Mouse (Mus musculus): ENCODE results near the gene Olfr205.
"Not testable (repeated sequence)": the region's sequence is repeated elsewhere in the genome, so short reads cannot be mapped to it uniquely, and the experiment has no call there.

The Olfr205 gene

DNA sequence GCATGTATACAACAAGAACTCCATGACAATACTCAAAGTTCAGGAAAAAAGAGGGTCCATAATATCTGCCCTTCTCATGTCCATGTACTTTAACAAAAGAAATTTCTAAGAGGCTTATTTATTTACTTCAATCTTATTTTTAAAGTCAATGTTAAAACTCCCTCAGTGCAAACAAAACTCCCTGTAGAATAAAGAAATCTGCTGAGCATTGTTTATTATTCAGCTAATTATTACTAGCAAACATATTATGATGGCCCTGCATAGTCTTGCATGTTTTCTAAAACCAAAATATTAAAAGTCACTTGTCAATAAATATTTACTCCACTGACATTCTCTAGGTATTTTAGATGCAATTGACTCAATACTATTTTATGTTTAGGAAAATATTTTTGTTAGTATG is at the start of gene Olfr205:
Olfr205 (minus strand) TSS at position 101 of the 400 bp plus-strand sequence.
- DNase-seq (ENCODE audit: low spot score in 2 of 2): no peak

DNA sequence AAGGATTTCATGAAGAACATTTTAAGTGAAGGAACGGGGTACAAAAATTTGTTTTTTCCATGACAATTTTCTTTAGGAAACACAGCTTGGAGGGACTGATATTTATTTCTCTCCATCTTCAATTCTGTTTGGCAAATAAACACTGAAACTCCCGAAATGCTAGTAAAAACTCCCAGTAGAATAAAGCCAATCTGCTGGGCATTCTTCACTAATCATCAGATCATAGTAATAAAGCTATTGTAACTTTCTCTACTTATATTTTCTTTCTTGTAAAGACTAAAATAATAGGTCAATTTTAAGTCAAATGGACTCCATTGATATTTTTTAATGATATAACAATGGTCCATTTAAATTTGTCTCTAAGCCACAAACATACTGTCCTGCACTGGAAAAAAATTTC is 33.0 kb upstream of the Olfr205 start, which contains the start of gene Olfr209:
Olfr209 (minus strand) TSS at position 101 of the 400 bp plus-strand sequence.
- DNase-seq (ENCODE audit: low spot score in 2 of 2): no peak

DNA sequence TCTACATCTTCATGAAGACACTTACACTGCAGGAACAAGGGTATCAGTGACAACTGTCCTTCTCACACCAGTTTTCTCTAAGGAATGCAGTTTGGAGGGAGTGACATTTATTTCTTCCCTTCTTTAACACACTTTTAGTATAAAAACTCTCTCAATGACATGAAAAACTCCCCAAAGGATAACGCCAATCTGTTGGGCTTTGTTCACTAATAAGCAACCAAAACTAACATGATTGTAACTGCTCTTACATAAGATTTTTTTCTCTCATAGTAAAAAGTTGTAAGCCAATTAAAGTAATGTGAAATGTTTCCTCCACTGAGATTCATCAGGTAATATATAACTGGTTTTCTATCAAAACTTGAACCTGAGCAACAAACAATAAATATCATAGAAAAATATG is 18.2 kb upstream of the Olfr205 start, which contains the start of gene Olfr206:
Olfr206 (minus strand) TSS at position 101 of the 400 bp plus-strand sequence.
- DNase-seq (ENCODE audit: low spot score in 2 of 2): no peak

DNA sequence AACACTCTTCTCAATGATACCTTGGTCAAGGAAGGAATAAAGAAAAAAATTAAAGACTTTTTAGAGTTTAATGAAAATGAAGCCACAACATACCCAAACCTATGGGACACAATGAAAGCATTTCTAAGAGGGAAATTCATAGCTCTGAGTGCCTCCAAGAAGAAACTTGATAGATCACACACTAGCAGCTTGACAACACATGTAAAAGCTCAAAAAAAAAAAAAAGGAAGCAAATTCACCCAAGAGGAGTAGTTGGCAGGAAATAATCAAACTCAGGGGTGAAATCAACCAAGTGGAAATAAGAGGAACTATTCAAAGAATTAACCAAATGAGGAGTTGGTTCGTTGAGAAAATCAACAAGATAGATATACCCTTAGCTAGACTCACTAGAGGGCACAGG is 7.7 kb downstream of the Olfr205 start:
- not testable (repeated sequence) for DNase-seq (ENCODE audit: low spot score in 2 of 2)

DNA sequence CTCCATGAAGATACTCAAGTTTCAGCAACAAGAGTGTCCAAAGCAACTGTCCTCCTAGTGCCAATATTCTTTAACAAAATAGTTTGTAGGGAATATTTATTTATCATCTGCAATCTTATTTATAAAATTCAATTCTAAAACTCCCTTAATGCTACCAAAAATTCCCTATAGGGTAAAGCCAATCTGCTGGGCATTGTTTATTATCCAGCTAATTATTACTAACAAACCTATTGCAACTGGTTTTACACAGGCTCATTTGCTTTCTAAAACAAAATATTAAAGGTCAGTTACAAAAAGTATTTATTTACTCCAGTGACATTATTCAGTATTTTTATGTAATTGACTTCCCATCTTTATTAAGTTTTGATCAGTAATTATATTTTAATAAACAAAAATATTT is 12.8 kb downstream of the Olfr205 start, which contains the start of gene Olfr204:
Olfr204 (minus strand) TSS at position 101 of the 400 bp plus-strand sequence.
- no peak for DNase-seq (ENCODE audit: low spot score in 2 of 2)

DNA sequence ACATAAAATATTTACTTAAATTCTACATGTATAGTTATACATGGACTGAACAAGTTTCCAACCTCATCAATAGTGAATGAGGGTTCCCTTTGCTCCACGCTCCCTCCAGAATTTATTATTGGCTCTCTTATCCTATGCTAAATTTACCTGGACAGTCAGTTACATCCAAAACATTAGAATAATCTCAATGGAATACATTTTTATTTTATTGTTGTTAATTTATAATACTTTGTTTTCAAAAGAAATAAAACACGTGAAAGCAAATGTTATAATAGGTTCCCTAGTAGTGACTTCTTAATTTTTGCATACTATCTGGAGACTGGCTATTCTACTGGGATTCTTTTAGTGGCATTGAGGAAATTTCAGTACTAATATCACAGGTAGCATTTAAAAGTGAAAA is 32.4 kb downstream of the Olfr205 start, which contains the start of gene Olfr203:
Olfr203 (plus strand) TSS at position 301 of the 400 bp plus-strand sequence.
- no peak for DNase-seq (ENCODE audit: low spot score in 2 of 2)

DNA sequence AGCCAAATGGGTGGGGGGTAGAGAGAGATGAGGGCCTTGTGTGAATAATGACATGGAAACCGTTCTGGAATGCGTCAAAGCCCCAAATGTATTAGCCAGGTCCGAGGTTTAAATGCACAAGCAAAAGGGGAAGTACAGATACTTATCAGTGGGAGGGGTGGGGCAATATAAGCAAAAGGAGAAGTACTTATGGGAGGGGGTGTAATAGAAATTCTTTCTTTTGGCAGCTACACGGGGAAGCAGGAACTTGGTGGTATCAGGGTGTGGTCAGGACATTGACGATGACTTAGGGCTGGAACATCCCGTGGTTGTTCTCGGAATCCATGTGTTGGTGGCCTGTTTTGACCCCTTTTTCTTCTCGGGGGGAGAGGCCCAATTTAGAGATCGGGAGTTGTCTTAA is 43.4 kb downstream of the Olfr205 start:
- DNase-seq (ENCODE audit: low spot score in 2 of 2): not testable (repeated sequence)

DNA sequence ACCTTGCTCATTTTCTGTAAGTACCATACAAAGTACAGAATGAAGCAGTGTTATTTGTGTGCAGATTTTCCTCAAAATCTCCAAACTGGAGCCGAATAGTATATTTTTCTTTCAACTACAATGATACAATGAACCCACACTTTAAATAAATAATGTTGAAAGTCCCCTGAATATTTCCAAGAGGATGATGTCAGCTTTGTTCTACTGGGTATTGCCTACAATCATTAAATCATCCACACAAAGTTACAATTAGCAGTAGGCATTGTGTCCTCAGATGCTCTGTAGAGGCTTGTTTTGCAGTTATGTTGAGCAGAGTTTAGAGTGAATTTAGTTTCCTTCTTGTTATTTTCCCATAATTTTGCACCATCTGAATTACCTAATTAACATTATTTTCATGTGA is 44.2 kb downstream of the Olfr205 start, which contains the start of gene Olfr202:
Olfr202 (minus strand) TSS at position 101 of the 400 bp plus-strand sequence.
- no peak for DNase-seq (ENCODE audit: low spot score in 2 of 2)

DNA sequence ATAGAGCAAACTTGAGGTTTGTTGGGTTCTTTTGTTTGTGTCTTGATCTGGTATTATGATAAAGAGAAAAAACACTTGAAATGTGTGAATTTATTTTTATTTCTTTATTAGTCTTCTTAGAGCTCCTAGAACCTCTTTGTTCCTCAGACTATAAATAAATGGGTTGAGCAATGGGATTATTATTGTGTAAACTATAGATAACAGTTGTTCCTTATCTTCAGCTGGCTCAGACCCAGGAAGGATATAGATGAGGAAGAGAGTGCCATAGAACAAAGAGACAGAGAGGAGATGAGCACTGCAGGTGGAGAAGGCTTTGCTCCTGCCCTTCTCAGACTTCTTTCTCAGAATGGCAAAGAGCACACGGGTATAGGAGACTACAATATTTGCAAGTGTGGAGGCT is 47.5 kb downstream of the Olfr205 start:
- DNase-seq (ENCODE audit: low spot score in 2 of 2): no peak

DNA sequence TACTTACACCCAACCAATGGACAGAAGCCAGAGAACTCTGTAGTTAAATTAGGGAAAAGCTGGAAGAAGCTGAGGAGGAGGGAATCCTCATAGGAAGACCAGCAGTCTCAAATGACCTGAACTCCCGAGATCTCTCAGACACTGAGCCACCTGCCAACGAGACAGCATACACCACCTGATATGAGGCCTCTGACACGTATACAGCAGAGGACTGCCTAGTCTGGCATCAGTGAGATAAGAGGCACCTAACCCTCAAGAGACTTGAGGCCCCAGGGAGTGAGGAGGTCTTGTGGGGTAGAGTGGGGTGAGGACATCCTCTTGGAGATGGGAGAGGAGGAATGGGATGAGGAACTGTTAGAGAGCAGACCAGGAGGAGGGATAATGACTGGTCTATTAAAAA is 50.4 kb downstream of the Olfr205 start:
- DNase-seq (ENCODE audit: low spot score in 2 of 2): no peak
